8 mouse cellular contexts compared by ENCODE assay signal in the genomic region with DNA sequence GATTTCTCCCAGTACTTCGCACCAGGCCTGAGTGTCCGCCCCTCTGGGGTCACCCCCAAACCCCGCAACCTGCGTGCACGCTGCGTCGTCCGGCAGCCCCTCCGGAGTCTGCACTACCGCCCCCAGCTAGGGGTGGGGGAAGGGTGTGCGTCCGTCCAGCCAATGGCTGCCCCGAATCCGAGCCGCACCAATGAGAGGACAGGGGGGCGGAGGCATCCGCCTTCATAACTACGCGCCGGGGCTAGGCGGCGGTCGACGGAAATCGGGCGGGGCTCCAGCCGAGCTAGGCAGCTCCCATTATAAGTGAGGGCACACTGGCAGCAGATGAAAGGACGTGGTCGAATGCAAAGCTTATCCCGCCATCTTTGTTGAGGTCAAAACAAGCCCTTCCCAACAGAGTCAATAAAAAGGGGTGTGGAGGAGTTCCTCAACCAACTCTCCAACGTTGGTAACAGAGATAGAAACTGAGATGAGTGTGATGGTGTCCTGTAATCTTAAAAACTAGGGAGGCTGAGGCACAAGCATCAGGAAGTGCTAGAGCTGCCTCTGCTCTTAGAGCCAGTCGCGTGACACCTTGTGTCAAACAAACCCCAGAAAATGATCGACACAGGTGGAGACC. TPM values are rescaled to one million over a fixed set of nuclear protein-coding genes. Genes with fewer than 3 reads are reported as not detected.
DNase-seq lines count a peak whose midpoint lies in the region; ATAC-seq and TF ChIP-seq lines count a peak whose summit lies in the region.

A gene (plus strand): TSS at position 368 of the 619 bp plus-strand sequence.

- no peaks in the 10 kb centered on the region for H3K9me3 ChIP-seq in G1E (replicated peaks)
- H3K9me3 ChIP-seq in forebrain, postnatal 0 days (ENCODE audit: low read length): no peaks in the 10 kb centered on the region
- H3K9me3 ChIP-seq in lung, embryonic 16.5 days (ENCODE audit: control insufficient read depth, low read length): no peaks in the 10 kb centered on the region

- H3K27me3 ChIP-seq in G1E (ENCODE audit: insufficient read depth, low read length): no peaks in the 10 kb centered on the region
- H3K27me3 ChIP-seq in forebrain, postnatal 0 days (ENCODE audit: insufficient read depth, low read length): no peaks in the 10 kb centered on the region
- no peaks in the 10 kb centered on the region for H3K27me3 ChIP-seq in lung, embryonic 16.5 days (ENCODE audit: control insufficient read depth, insufficient read depth, low read depth, low read length)

- DNase-seq in G1E (ENCODE audit: low spot score): peak; percentile 98
- DNase-seq in cerebellum, adult 18-20 months: peak; percentile 97 to 99
- peak; percentile 99 for DNase-seq in forebrain, postnatal 0 days
- peak; percentile 98 for DNase-seq in heart, postnatal 4 days
- peak; percentile 95 for DNase-seq in layer of hippocampus, adult 9-10 months (ENCODE audit: low spot score)
- DNase-seq in ovary, postnatal 10 days (ENCODE audit: low spot score): peak; percentile 92
- DNase-seq in thymus, postnatal 10 days (ENCODE audit: low spot score in 2 of 2): peak; percentile 96 to 98

- peak within 1 kb of the TSS; percentile 64 for H3K27ac ChIP-seq in forebrain, postnatal 0 days (ENCODE audit: low read depth, low read length)
- H3K27ac ChIP-seq in lung, embryonic 16.5 days (ENCODE audit: low read length): peak within 1 kb of the TSS; percentile 53

- peak within 1 kb of the TSS; percentile 74 for H3K9ac ChIP-seq in forebrain, postnatal 0 days
- peak within 1 kb of the TSS; percentile 74 for H3K9ac ChIP-seq in lung, embryonic 16.5 days (ENCODE audit: low read length)

- H3K4me3 ChIP-seq in G1E (ENCODE audit: low read depth, low read length): peak within 1 kb of the TSS; percentile 77
- peak within 1 kb of the TSS; percentile 66 for H3K4me3 ChIP-seq in forebrain, postnatal 0 days (ENCODE audit: low read depth, low read length)
- peak within 1 kb of the TSS; percentile 64 for H3K4me3 ChIP-seq in lung, embryonic 16.5 days (ENCODE audit: low read length)

- H3K4me1 ChIP-seq in G1E (ENCODE audit: insufficient read depth, low read depth, low read length): peaks cover 62% of the 10 kb centered on the region
- H3K4me1 ChIP-seq in forebrain, postnatal 0 days (ENCODE audit: insufficient read depth): peaks cover 19% of the 10 kb centered on the region
- peaks cover 35% of the 10 kb centered on the region for H3K4me1 ChIP-seq in lung, embryonic 16.5 days (replicated peaks; ENCODE audit: control insufficient read depth, insufficient read depth, low read length)

- peak within 1 kb of the TSS; percentile 91 for H3K4me2 ChIP-seq in forebrain, postnatal 0 days (ENCODE audit: low read depth)
- H3K4me2 ChIP-seq in lung, embryonic 16.5 days (ENCODE audit: low read depth, low read length): peak within 1 kb of the TSS; percentile 89

- H3K36me3 ChIP-seq in G1E (replicated peaks): peaks cover 76% of the 10 kb centered on the region
- H3K36me3 ChIP-seq in forebrain, postnatal 0 days (ENCODE audit: insufficient read depth): peaks cover 38% of the 10 kb centered on the region
- peaks cover 35% of the 10 kb centered on the region for H3K36me3 ChIP-seq in lung, embryonic 16.5 days (ENCODE audit: control insufficient read depth, insufficient read depth, low read length)

- 7% methylated on average over 34 of the region's 34 CpGs for WGBS in forebrain, postnatal 0 days
- WGBS in lung, embryonic 16.5 days: 5% methylated on average over 34 of the region's 34 CpGs

- TF ChIP-seq CTCF in G1E (IDR thresholded peaks at IDR 0.05; ENCODE audit: low read depth, low read length): no peak
- 0 out of 2 replicates have a peak, but pooled peaks have one; percentile 14 for TF ChIP-seq CTCF in forebrain, postnatal 0 days (IDR thresholded peaks at IDR 0.05; ENCODE audit: low read depth)

- peak; percentile 79 for ATAC-seq in G1E (ENCODE audit: extremely low read depth, insufficient number of reproducible peaks, low FRiP score, poor library complexity, severe bottlenecking)
- ATAC-seq in forebrain, postnatal 0 days: peak; percentile 94
- peak; percentile 93 for ATAC-seq in lung, embryonic 16.5 days (ENCODE audit: low read depth)

RNA-seq across cellular contexts. Expression of the gene that starts here (rescaled TPM):
- total RNA-seq in G1E (2014; fragmentation: Nextera tagmentation): 3,054 and 3,291 TPM in 2 replicates
- total RNA-seq in G1E (2017): 1,837 and 1,972 TPM in 2 replicates
- polyA plus RNA-seq in G1E (2012): 14,383 and 17,578 TPM in 2 replicates
- 891 and 1,057 TPM in 2 replicates for total RNA-seq in forebrain, postnatal 0 days (2014; rRNA removed)
- polyA plus RNA-seq in forebrain, postnatal 0 days (2015; fragmentation: Nextera tagmentation; extraction: Ambion mirVana): 517 and 655 TPM in 2 replicates
- total RNA-seq in heart, postnatal 4 days (2021): 100 to 1,000 TPM; 787 to 798 TPM
- polyA plus RNA-seq in lung, embryonic 16.5 days (2015; fragmentation: Nextera tagmentation; extraction: Ambion mirVana): 984 and 1,005 TPM in 2 replicates

Comparison
In these comparisons a context has a peak if more than half of its experiments do, and no peak if none do; other contexts are left out.
1. Peak in every context shown above with its lines: DNase-seq, ATAC-seq, H3K4me3 ChIP-seq and H3K27ac ChIP-seq.
2. RNA of the gene that starts here (polyA plus RNA-seq): 14,383 to 17,578 TPM in G1E; 984 to 1,005 TPM in lung, embryonic 16.5 days and 517 to 655 TPM in forebrain, postnatal 0 days; every median in the first group is over 10 times any median in the second.